Mouse (Mus musculus): Measurements from ENCODE around the gene Opn3. TPM values are rescaled to one million over a fixed set of nuclear protein-coding genes. Genes with fewer than 3 reads are reported as not detected.

Opn3 gene
- total RNA-seq, 2 experiments from 2014 or later: 10.1 to 15.5 TPM

Other genes starting within 250 kb of the Opn3 start
- 10 to 100 TPM; 10.5 to 12.1 TPM for gene Rgs7, start 200.3 kb downstream of the Opn3 start, total RNA-seq (2021)
- gene Kmo, start 72.4 kb downstream of the Opn3 start, total RNA-seq (2021): under 1 TPM; 0.30 to 0.63 TPM
- gene Fh1, start 67.1 kb downstream of the Opn3 start, total RNA-seq (2021): 100 to 1,000 TPM; 199 to 252 TPM
- 10 to 100 TPM in 1 of 2 experiments, 1 to 10 TPM in 1; 9.6 to 10.4 TPM for gene Chml, start 125 bp upstream of the Opn3 start, total RNA-seq (2021)
- not detected for gene Wdr64, start 5.8 kb upstream of the Opn3 start, total RNA-seq (2021)
- 1 to 10 TPM; 1.8 to 2.5 TPM for gene Exo1, start 187.8 kb upstream of the Opn3 start, total RNA-seq (2021)
- not detected for gene Gm38100, start 227.6 kb upstream of the Opn3 start, total RNA-seq (2021)